12 mouse cellular contexts compared by ENCODE assay signal in the genomic region with DNA sequence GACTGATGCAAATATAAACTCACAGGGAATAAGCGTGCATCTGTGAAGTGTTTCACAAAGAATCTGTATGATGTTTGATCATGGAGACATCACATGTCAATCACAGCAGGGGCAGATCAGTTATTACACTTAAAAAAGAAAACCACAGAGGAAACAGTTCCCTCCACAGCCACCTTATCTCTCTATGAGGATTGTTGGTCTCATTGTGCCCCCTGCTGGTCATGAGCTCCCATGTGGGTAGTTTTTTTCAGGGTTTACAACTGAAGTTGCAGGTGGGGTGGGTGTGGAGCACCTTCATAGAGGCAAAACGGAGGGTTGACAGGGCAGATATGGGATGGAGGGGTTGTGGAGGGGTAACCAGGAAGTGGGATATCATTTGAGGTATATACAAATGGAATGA.
A peak's percentile ranks its signal among the peaks of the same experiment; 100 is the strongest.
DNase-seq lines count a peak whose midpoint lies in the region; ATAC-seq and TF ChIP-seq lines count a peak whose summit lies in the region.
"Had no signal": no experiment of that assay in that cellular context is flagged by ENCODE, and none has a peak within 500 bp of the region (broad histone marks: within the 10 kb centered on the region; RNA-seq: fewer than 3 reads in every experiment).

No protein-coding gene starts in this region.

- no peaks in the 10 kb centered on the region; the same call in 1 of the 2 replicates for H3K4me1 ChIP-seq in bone marrow, adult 2 months (ENCODE audit: control insufficient read depth, insufficient read depth, low read length)
- no peaks in the 10 kb centered on the region for H3K4me1 ChIP-seq in forebrain, postnatal 0 days (ENCODE audit: insufficient read depth)
- no peaks in the 10 kb centered on the region for H3K4me1 ChIP-seq in hindbrain, embryonic 16.5 days (ENCODE audit: control insufficient read depth, insufficient read depth, low read depth, low read length)

- H3K27ac ChIP-seq in bone marrow, adult 2 months (ENCODE audit: control insufficient read depth, insufficient read depth, low read depth, low read length, poor library complexity), result no peak overlapping the region
- H3K27ac ChIP-seq in forebrain, postnatal 0 days (ENCODE audit: low read depth, low read length), result no peak overlapping the region
- no peak overlapping the region for H3K27ac ChIP-seq in hindbrain, embryonic 16.5 days (ENCODE audit: low read depth, low read length)
- H3K27ac ChIP-seq: gastrocnemius, adult 2 months; macrophage had no signal

- H3K4me2 ChIP-seq in forebrain, postnatal 0 days (ENCODE audit: low read depth), result no peak overlapping the region
- H3K4me2 ChIP-seq in hindbrain, embryonic 16.5 days (ENCODE audit: low read length), result no peak overlapping the region

- no peak overlapping the region for H3K9ac ChIP-seq in forebrain, postnatal 0 days
- H3K9ac ChIP-seq in hindbrain, embryonic 16.5 days (ENCODE audit: low read depth, low read length), result no peak overlapping the region

- 30% methylated on average over 2 of the region's 2 CpGs for WGBS in bone marrow, adult 2 months
- WGBS in forebrain, postnatal 0 days, result 73% methylated on average over 2 of the region's 2 CpGs
- 60% methylated on average over 2 of the region's 2 CpGs for WGBS in hindbrain, embryonic 16.5 days

- H3K4me3 ChIP-seq in bone marrow, adult 2 months (replicated peaks; ENCODE audit: control insufficient read depth, low read depth, low read length), result no peak overlapping the region
- no peak overlapping the region for H3K4me3 ChIP-seq in forebrain, postnatal 0 days (ENCODE audit: low read depth, low read length)
- H3K4me3 ChIP-seq in hindbrain, embryonic 16.5 days (ENCODE audit: low read length), result no peak overlapping the region
- H3K4me3 ChIP-seq: gastrocnemius, adult 2 months; myocyte had no signal

- no peak for TF ChIP-seq POLR2A in bone marrow, adult 2 months (IDR thresholded peaks at IDR 0.05; ENCODE audit: borderline replicate concordance, control insufficient read depth, low read depth, low read length)

- peak; percentile 37; the same call in 1 of the 2 replicates for TF ChIP-seq CTCF in bone marrow, adult 2 months (IDR thresholded peaks at IDR 0.05; ENCODE audit: control insufficient read depth, insufficient read depth, low read length)
- no peak for TF ChIP-seq CTCF in forebrain, postnatal 0 days (IDR thresholded peaks at IDR 0.05; ENCODE audit: low read depth)

- peak; percentile 40 for DNase-seq in lung, postnatal 36 days
- DNase-seq in lung, postnatal 4 days, result no peak
- peak; percentile 32 to 79 for DNase-seq in spleen, postnatal 10 days (ENCODE audit: low spot score in 2 of 2)
- DNase-seq in forebrain, postnatal 0 days, result no peak
- DNase-seq in testis, postnatal 14 days (ENCODE audit: low spot score), result no peak
- DNase-seq in cerebellum, postnatal 36 days, result no peak
- DNase-seq: gastrocnemius, adult 2 months had no signal

- H3K27me3 ChIP-seq in forebrain, postnatal 0 days (ENCODE audit: insufficient read depth, low read length), result no peaks in the 10 kb centered on the region
- no peaks in the 10 kb centered on the region for H3K27me3 ChIP-seq in hindbrain, embryonic 16.5 days (replicated peaks; ENCODE audit: control insufficient read depth, insufficient read depth, low read length)

- no peaks in the 10 kb centered on the region for H3K36me3 ChIP-seq in forebrain, postnatal 0 days (ENCODE audit: insufficient read depth)
- no peaks in the 10 kb centered on the region for H3K36me3 ChIP-seq in hindbrain, embryonic 16.5 days (ENCODE audit: control insufficient read depth, insufficient read depth, low read length)

- 0 out of 2 replicates have a peak, but pooled peaks cover 14% of the 10 kb centered on the region for H3K9me3 ChIP-seq in forebrain, postnatal 0 days (ENCODE audit: low read length)
- H3K9me3 ChIP-seq in hindbrain, embryonic 16.5 days (ENCODE audit: control insufficient read depth, low read length), result peaks cover 16% of the 10 kb centered on the region

- no peak for ATAC-seq in forebrain, postnatal 0 days
- ATAC-seq in hindbrain, embryonic 16.5 days, result no peak
- ATAC-seq: intestine, postnatal 0 days had no signal

Comparison
In these comparisons a context has a peak if more than half of its experiments do, and no peak if none do; other contexts are left out.
1. DNase-seq: peak in lung, postnatal 36 days (single experiment) and spleen, postnatal 10 days (2 of 2); none in lung, postnatal 4 days (0 of 2), forebrain, postnatal 0 days (single experiment), testis, postnatal 14 days (single experiment) and cerebellum, postnatal 36 days (0 of 2).